In the genomic region with DNA sequence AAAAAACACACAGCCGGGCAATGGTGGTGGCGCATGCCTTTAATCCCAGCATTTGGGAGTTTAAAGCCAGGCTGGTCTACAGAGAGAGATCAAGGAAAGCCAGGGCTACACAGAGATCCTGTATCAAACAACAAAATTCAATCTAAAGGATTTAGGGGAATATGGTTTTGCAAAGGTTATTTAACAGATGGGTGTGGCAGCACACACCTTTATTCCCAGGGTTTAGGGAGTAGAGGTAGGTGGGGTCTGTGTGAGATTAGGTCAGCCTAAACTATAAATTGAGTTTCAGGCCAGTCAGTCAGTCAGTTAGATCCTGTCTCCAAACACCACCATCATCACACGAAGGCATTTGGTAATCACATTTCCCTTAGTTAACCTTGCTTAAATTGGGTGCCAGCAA, we compare ENCODE assay signal across 8 mouse cellular contexts. TPM values are rescaled to one million over a fixed set of nuclear protein-coding genes. Genes with fewer than 3 reads are reported as not detected.
DNase-seq lines count a peak whose midpoint lies in the region; ATAC-seq and TF ChIP-seq lines count a peak whose summit lies in the region.

TSS of gene Pabpn1 (plus strand) at position 301 of the 400 bp plus-strand sequence.

- WGBS in cerebellum, adult 2 months: 94% methylated on average over 3 of the region's 3 CpGs
- WGBS in forebrain, postnatal 0 days: 93% methylated on average over 3 of the region's 3 CpGs
- 97% methylated on average over 3 of the region's 3 CpGs for WGBS in hindbrain, embryonic 15.5 days
- WGBS in liver, postnatal 0 days (ENCODE audit: insufficient replicate concordance): 92% methylated on average over 3 of the region's 3 CpGs

- no peaks in the 10 kb centered on the region for H3K9me3 ChIP-seq in forebrain, postnatal 0 days (ENCODE audit: low read length)
- H3K9me3 ChIP-seq in hindbrain, embryonic 15.5 days: no peaks in the 10 kb centered on the region
- H3K9me3 ChIP-seq in liver, postnatal 0 days (ENCODE audit: low read length): no peaks in the 10 kb centered on the region

- H3K27ac ChIP-seq in cerebellum, adult 2 months (ENCODE audit: insufficient read depth, low read length): no peak within 1 kb of the TSS
- H3K27ac ChIP-seq in forebrain, postnatal 0 days (ENCODE audit: low read depth, low read length): peak within 1 kb of the TSS; percentile 66
- peak within 1 kb of the TSS; percentile 89 for H3K27ac ChIP-seq in hindbrain, embryonic 15.5 days (replicated peaks)
- H3K27ac ChIP-seq in liver, postnatal 0 days (ENCODE audit: low read depth): peak within 1 kb of the TSS; percentile 76

- DNase-seq in cerebellum, adult 2 months: no peak
- DNase-seq in cerebellum, postnatal 10 days: no peak
- DNase-seq in forebrain, postnatal 0 days: no peak
- DNase-seq in liver, postnatal 0 days: no peak
- no peak for DNase-seq in c-Kit-positive CD71-positive TER-119-positive erythroid progenitor cells, embryonic 14.5 days (ENCODE audit: low spot score)
- no peak for DNase-seq in thymus, adult 18-20 months

- peak within 1 kb of the TSS; percentile 46 for H3K4me2 ChIP-seq in forebrain, postnatal 0 days (ENCODE audit: low read depth)
- H3K4me2 ChIP-seq in hindbrain, embryonic 15.5 days: peak within 1 kb of the TSS; percentile 52
- peak within 1 kb of the TSS; percentile 70 for H3K4me2 ChIP-seq in liver, postnatal 0 days (ENCODE audit: low read depth, low read length)

- TF ChIP-seq EP300 in liver, postnatal 0 days (IDR thresholded peaks at IDR 0.05; ENCODE audit: low read depth): no peak

- H3K9ac ChIP-seq in forebrain, postnatal 0 days: 0 out of 2 replicates have a peak within 1 kb of the TSS, but pooled peaks have one; percentile 22
- peak within 1 kb of the TSS; percentile 34 for H3K9ac ChIP-seq in hindbrain, embryonic 15.5 days
- peak within 1 kb of the TSS; percentile 50 for H3K9ac ChIP-seq in liver, postnatal 0 days (replicated peaks)

- ATAC-seq in activated CD4-positive, CD25-positive, alpha-beta regulatory T cell, adult 4 months: no peak
- no peak for ATAC-seq in forebrain, postnatal 0 days
- ATAC-seq in hindbrain, embryonic 15.5 days (ENCODE audit: low FRiP score, low read depth): no peak
- ATAC-seq in liver, postnatal 0 days: no peak

- peaks cover 21% of the 10 kb centered on the region for H3K36me3 ChIP-seq in forebrain, postnatal 0 days (ENCODE audit: insufficient read depth)
- H3K36me3 ChIP-seq in hindbrain, embryonic 15.5 days: peaks cover 18% of the 10 kb centered on the region
- H3K36me3 ChIP-seq in liver, postnatal 0 days (replicated peaks; ENCODE audit: insufficient read depth, low read length): peaks cover 18% of the 10 kb centered on the region

- peak within 1 kb of the TSS; percentile 50 for H3K4me3 ChIP-seq in cerebellum, adult 2 months (replicated peaks; ENCODE audit: insufficient read depth, low read depth, low read length)
- H3K4me3 ChIP-seq in forebrain, postnatal 0 days (ENCODE audit: low read depth, low read length): peak within 1 kb of the TSS; percentile 98
- peak within 1 kb of the TSS; percentile 93 for H3K4me3 ChIP-seq in hindbrain, embryonic 15.5 days
- H3K4me3 ChIP-seq in liver, postnatal 0 days (ENCODE audit: low read depth, low read length): peak within 1 kb of the TSS; percentile 98

- H3K4me1 ChIP-seq in cerebellum, adult 2 months (ENCODE audit: control insufficient read depth, insufficient read depth, low read length): no peaks in the 10 kb centered on the region
- no peaks in the 10 kb centered on the region for H3K4me1 ChIP-seq in forebrain, postnatal 0 days (ENCODE audit: insufficient read depth)
- H3K4me1 ChIP-seq in hindbrain, embryonic 15.5 days (replicated peaks): peaks cover 20% of the 10 kb centered on the region
- peaks cover 13% of the 10 kb centered on the region for H3K4me1 ChIP-seq in liver, postnatal 0 days (ENCODE audit: insufficient read depth)

- TF ChIP-seq CTCF in cerebellum, adult 2 months (IDR thresholded peaks at IDR 0.05; ENCODE audit: borderline replicate concordance, insufficient read depth, low read depth, low read length): no peak
- TF ChIP-seq CTCF in forebrain, postnatal 0 days (IDR thresholded peaks at IDR 0.05; ENCODE audit: low read depth): no peak
- no peak for TF ChIP-seq CTCF in liver, postnatal 0 days (IDR thresholded peaks at IDR 0.05; ENCODE audit: low read depth)

- no peak for TF ChIP-seq POLR2A in cerebellum, adult 2 months (IDR thresholded peaks at IDR 0.05; ENCODE audit: borderline replicate concordance, insufficient read depth, low read length)

- H3K27me3 ChIP-seq in cerebellum, adult 2 months (ENCODE audit: control insufficient read depth, insufficient read depth, low read length): no peaks in the 10 kb centered on the region
- H3K27me3 ChIP-seq in forebrain, postnatal 0 days (ENCODE audit: insufficient read depth, low read length): no peaks in the 10 kb centered on the region
- H3K27me3 ChIP-seq in hindbrain, embryonic 15.5 days: no peaks in the 10 kb centered on the region
- H3K27me3 ChIP-seq in liver, postnatal 0 days (ENCODE audit: insufficient read depth, low read length): no peaks in the 10 kb centered on the region

RNA-seq across cellular contexts. Expression of gene Pabpn1, which starts in this region (rescaled TPM):
- polyA plus RNA-seq in cerebellum, adult 2 months (2012; rRNA removed): 413 and 433 TPM in 2 replicates
- 10 to 100 TPM; 22.8 to 30.8 TPM for polyA plus RNA-seq in activated CD4-positive, CD25-positive, alpha-beta regulatory T cell, adult 4 months (2017; shearing (Covaris generic))
- 113 and 116 TPM in 2 replicates for total RNA-seq in forebrain, postnatal 0 days (2014; rRNA removed)
- 105 and 126 TPM in 2 replicates for polyA plus RNA-seq in forebrain, postnatal 0 days (2015; fragmentation: Nextera tagmentation; extraction: Ambion mirVana)
- 161 and 162 TPM in 2 replicates for polyA plus RNA-seq in hindbrain, embryonic 15.5 days (2015; fragmentation: Nextera tagmentation; extraction: Ambion mirVana)
- 38.2 and 46.6 TPM in 2 replicates for polyA plus RNA-seq in liver, postnatal 0 days (2015; fragmentation: Nextera tagmentation; extraction: Ambion mirVana)
